In the genomic region with DNA sequence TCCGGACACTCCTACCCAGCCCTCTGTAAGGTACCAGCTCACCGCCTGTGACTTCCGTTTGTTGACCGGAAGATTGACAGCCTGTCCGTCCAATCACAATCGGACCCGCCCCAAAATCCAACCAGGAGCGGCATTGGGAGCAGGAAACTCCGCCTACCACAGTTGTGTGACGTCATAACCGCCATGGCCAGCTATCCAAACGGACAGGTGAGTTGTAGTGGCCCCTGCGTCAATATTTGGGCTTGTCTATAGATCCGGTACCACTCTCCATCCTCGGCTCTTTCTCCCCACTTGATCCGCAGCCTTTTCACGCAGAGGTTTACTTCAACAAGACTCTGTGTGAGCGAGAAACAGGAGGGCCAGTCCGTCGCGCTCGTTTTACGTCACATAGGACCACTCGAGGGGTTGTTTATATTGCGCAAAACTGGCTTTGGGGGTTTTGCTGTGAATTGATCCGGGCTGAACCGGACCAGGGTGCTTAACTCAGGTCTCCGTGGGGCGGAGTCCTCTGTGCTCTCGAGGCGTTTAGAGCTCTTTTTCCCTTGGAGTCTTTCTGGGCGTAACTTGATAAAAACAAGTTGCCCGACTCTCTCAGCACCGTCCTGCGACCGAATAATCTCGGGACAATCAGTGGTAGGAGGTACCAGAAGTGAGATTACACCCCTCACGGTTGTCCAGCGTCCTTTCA, we compare ENCODE assay signal across 8 mouse cellular contexts. TPM values are rescaled to one million over a fixed set of nuclear protein-coding genes. Genes with fewer than 3 reads are reported as not detected.
DNase-seq lines count a peak whose midpoint lies in the region; ATAC-seq and TF ChIP-seq lines count a peak whose summit lies in the region.

No protein-coding gene starts in this region.

- peak overlapping the region; percentile 65 for H3K27ac ChIP-seq in heart, embryonic 12.5 days (ENCODE audit: poor library complexity, severe bottlenecking)
- peak overlapping the region; percentile 74 for H3K27ac ChIP-seq in kidney, postnatal 0 days
- peak overlapping the region; percentile 85 for H3K27ac ChIP-seq in liver, embryonic 11.5 days (ENCODE audit: low read depth, low read length)
- peak overlapping the region; percentile 66 for H3K27ac ChIP-seq in stomach, embryonic 14.5 days (ENCODE audit: low read length)

- under 1% methylated on average over 39 of the region's 39 CpGs for WGBS in heart, embryonic 12.5 days
- WGBS in kidney, postnatal 0 days = under 1% methylated on average over 39 of the region's 39 CpGs
- under 1% methylated on average over 39 of the region's 39 CpGs for WGBS in liver, embryonic 11.5 days
- under 1% methylated on average over 39 of the region's 39 CpGs for WGBS in stomach, embryonic 14.5 days

- peaks cover 44% of the 10 kb centered on the region for H3K79me2 ChIP-seq in C2C12 (ENCODE audit: control insufficient read depth, insufficient read depth)

- peak; percentile 100 for DNase-seq in brain, embryonic 14.5 days (ENCODE audit: low read depth)
- DNase-seq in kidney, postnatal 0 days (ENCODE audit: low spot score) = peak; percentile 96
- peak; percentile 100 for DNase-seq in liver, embryonic 11.5 days (ENCODE audit: low spot score)
- peak; percentile 99 for DNase-seq in naive thymus-derived CD4-positive, alpha-beta T cell, adult 2 months (ENCODE audit: low read depth)

- no peak for TF ChIP-seq POLR2A in brain, embryonic 14.5 days (IDR thresholded peaks at IDR 0.05; ENCODE audit: borderline replicate concordance, extremely low read depth, insufficient read depth, insufficient read length, poor library complexity, severe bottlenecking)

- peaks cover 12% of the 10 kb centered on the region for H3K79me3 ChIP-seq in C2C12 (ENCODE audit: low read depth)

- H3K4me1 ChIP-seq in erythroblast, embryonic 14.5 days (ENCODE audit: control insufficient read depth) = peaks cover 56% of the 10 kb centered on the region
- peaks cover 10% of the 10 kb centered on the region for H3K4me1 ChIP-seq in heart, embryonic 12.5 days (replicated peaks)
- peaks cover 8% of the 10 kb centered on the region; the same call in 1 of the 2 replicates for H3K4me1 ChIP-seq in kidney, postnatal 0 days (replicated peaks; ENCODE audit: insufficient read depth, low read length)
- peaks cover 13% of the 10 kb centered on the region for H3K4me1 ChIP-seq in liver, embryonic 11.5 days (replicated peaks; ENCODE audit: control insufficient read depth, insufficient read depth, low read length)
- peaks cover 9% of the 10 kb centered on the region; the same call in 1 of the 2 replicates for H3K4me1 ChIP-seq in stomach, embryonic 14.5 days (ENCODE audit: control insufficient read depth, insufficient read depth, low read length)

- peak overlapping the region; percentile 70 for H3K9ac ChIP-seq in heart, embryonic 12.5 days
- H3K9ac ChIP-seq in kidney, postnatal 0 days (ENCODE audit: low read depth, low read length) = peak overlapping the region; percentile 70
- H3K9ac ChIP-seq in liver, embryonic 11.5 days (ENCODE audit: low read depth, low read length) = peak overlapping the region; percentile 77
- H3K9ac ChIP-seq in stomach, embryonic 14.5 days (replicated peaks; ENCODE audit: low read depth, low read length) = peak overlapping the region; percentile 65

- no peak for TF ChIP-seq CTCF in C2C12 (IDR thresholded peaks at IDR 0.05; ENCODE audit: control insufficient read depth, insufficient read depth, insufficient read length)
- no peak for TF ChIP-seq CTCF in brain, embryonic 14.5 days (IDR thresholded peaks at IDR 0.05; ENCODE audit: borderline replicate concordance, extremely low read depth, insufficient read depth, insufficient read length)
- no peak for TF ChIP-seq CTCF in kidney, postnatal 0 days (IDR thresholded peaks at IDR 0.05; ENCODE audit: low read depth)

- no peaks in the 10 kb centered on the region for H3K27me3 ChIP-seq in C2C12 (ENCODE audit: control insufficient read depth, insufficient read depth, insufficient read length)
- peaks cover 2% of the 10 kb centered on the region; the same call in 1 of the 2 replicates for H3K27me3 ChIP-seq in erythroblast, embryonic 14.5 days (ENCODE audit: control insufficient read depth)
- H3K27me3 ChIP-seq in heart, embryonic 12.5 days (replicated peaks) = no peaks in the 10 kb centered on the region
- H3K27me3 ChIP-seq in kidney, postnatal 0 days (ENCODE audit: insufficient read depth, low read length) = no peaks in the 10 kb centered on the region
- no peaks in the 10 kb centered on the region for H3K27me3 ChIP-seq in liver, embryonic 11.5 days (replicated peaks; ENCODE audit: control insufficient read depth, insufficient read depth, low read length)
- H3K27me3 ChIP-seq in stomach, embryonic 14.5 days (ENCODE audit: control insufficient read depth, insufficient read depth, low read length) = no peaks in the 10 kb centered on the region

- H3ac ChIP-seq in C2C12 (ENCODE audit: control insufficient read depth, insufficient read length, low read depth) = peak overlapping the region; percentile 65

- no peaks in the 10 kb centered on the region for H3K36me3 ChIP-seq in C2C12 (ENCODE audit: control insufficient read depth, insufficient read depth)
- peaks cover 14% of the 10 kb centered on the region for H3K36me3 ChIP-seq in erythroblast, embryonic 14.5 days (ENCODE audit: control insufficient read depth)
- no peaks in the 10 kb centered on the region for H3K36me3 ChIP-seq in heart, embryonic 12.5 days
- 0 out of 2 replicates have a peak, but pooled peaks cover 2% of the 10 kb centered on the region for H3K36me3 ChIP-seq in kidney, postnatal 0 days (ENCODE audit: insufficient read depth, low read length)
- no peaks in the 10 kb centered on the region for H3K36me3 ChIP-seq in liver, embryonic 11.5 days (ENCODE audit: control insufficient read depth, insufficient read depth, low read length)
- H3K36me3 ChIP-seq in stomach, embryonic 14.5 days (ENCODE audit: control insufficient read depth, insufficient read depth, low read length) = no peaks in the 10 kb centered on the region

- peaks cover 4% of the 10 kb centered on the region for H3K9me3 ChIP-seq in erythroblast, embryonic 14.5 days (ENCODE audit: control insufficient read depth, low read length)
- peaks cover 6% of the 10 kb centered on the region for H3K9me3 ChIP-seq in heart, embryonic 12.5 days (replicated peaks)
- H3K9me3 ChIP-seq in kidney, postnatal 0 days (replicated peaks; ENCODE audit: low read length) = no peaks in the 10 kb centered on the region
- H3K9me3 ChIP-seq in liver, embryonic 11.5 days (ENCODE audit: control insufficient read depth, low read length) = peaks cover 2% of the 10 kb centered on the region; the same call in 1 of the 2 replicates
- no peaks in the 10 kb centered on the region for H3K9me3 ChIP-seq in stomach, embryonic 14.5 days (ENCODE audit: control insufficient read depth, low read depth, low read length)

- ATAC-seq in heart, embryonic 12.5 days (ENCODE audit: insufficient number of reproducible peaks, low FRiP score) = peak; percentile 96
- ATAC-seq in kidney, postnatal 0 days (replicated peaks; ENCODE audit: low FRiP score, low read depth) = peak; percentile 94
- peak; percentile 94 for ATAC-seq in liver, embryonic 11.5 days (replicated peaks; ENCODE audit: low FRiP score)
- ATAC-seq in stomach, embryonic 14.5 days (ENCODE audit: insufficient number of reproducible peaks, insufficient read depth, low FRiP score, low read depth) = peak; percentile 94

- H3K4me3 ChIP-seq in C2C12 (ENCODE audit: insufficient read depth, poor library complexity, severe bottlenecking) = peak overlapping the region; percentile 63
- peak overlapping the region; percentile 87 for H3K4me3 ChIP-seq in erythroblast, embryonic 14.5 days (replicated peaks)
- peak overlapping the region; percentile 78 for H3K4me3 ChIP-seq in heart, embryonic 12.5 days
- peak overlapping the region; percentile 82 for H3K4me3 ChIP-seq in kidney, postnatal 0 days (replicated peaks; ENCODE audit: low read depth, low read length)
- peak overlapping the region; percentile 83 for H3K4me3 ChIP-seq in liver, embryonic 11.5 days (ENCODE audit: low read depth, low read length)
- peak overlapping the region; percentile 87 for H3K4me3 ChIP-seq in stomach, embryonic 14.5 days (ENCODE audit: low read depth, low read length)

- peak overlapping the region; percentile 85 for H3K4me2 ChIP-seq in heart, embryonic 12.5 days
- H3K4me2 ChIP-seq in kidney, postnatal 0 days (ENCODE audit: low read length) = peak overlapping the region; percentile 78
- peak overlapping the region; percentile 82 for H3K4me2 ChIP-seq in liver, embryonic 11.5 days
- peak overlapping the region; percentile 82 for H3K4me2 ChIP-seq in stomach, embryonic 14.5 days (replicated peaks; ENCODE audit: low read depth, low read length)

TF ChIP-seq in C2C12, 6 proteins besides CTCF, POLR2A, EP300 and RAD21:
- TF ChIP-seq CEBPB (IDR thresholded peaks at IDR 0.05; ENCODE audit: low read depth) = peak; percentile 72
- no peak for TF ChIP-seq MYOG (IDR thresholded peaks at IDR 0.05; ENCODE audit: control insufficient read depth, extremely low read depth, insufficient read length)

RNA-seq across cellular contexts. Expression of gene Pef1, which starts 5.2 kb away (rescaled TPM):
- polyA plus RNA-seq in C2C12 (2012; fragmentation: generic; extraction: Trizol) = 49.7 TPM
- polyA plus RNA-seq in brain, embryonic 14.5 days (2012; rRNA removed) = 59.7 and 71.4 TPM in 2 replicates
- polyA plus RNA-seq in erythroblast, embryonic 14.5 days (2012) = 3.1 and 3.8 TPM in 2 replicates
- 54.3 and 58.3 TPM in 2 replicates for polyA plus RNA-seq in heart, embryonic 12.5 days (2016; fragmentation: Nextera tagmentation; extraction: Ambion mirVana)
- polyA plus RNA-seq in kidney, postnatal 0 days (2015; fragmentation: Nextera tagmentation; extraction: Ambion mirVana) = 73.6 and 77.6 TPM in 2 replicates
- 56.8 and 58.1 TPM in 2 replicates for polyA plus RNA-seq in liver, embryonic 11.5 days (2014; fragmentation: Nextera tagmentation; extraction: Ambion mirVana)
- polyA plus RNA-seq in stomach, embryonic 14.5 days (2014; fragmentation: Nextera tagmentation; extraction: Ambion mirVana) = 66.9 and 74.3 TPM in 2 replicates

RNA-seq across cellular contexts. Expression of gene Hcrtr1, which starts 31.6 kb away (rescaled TPM):
- not detected for polyA plus RNA-seq in C2C12 (2012; fragmentation: generic; extraction: Trizol)
- 1.4 and 2.0 TPM in 2 replicates for polyA plus RNA-seq in brain, embryonic 14.5 days (2012; rRNA removed)
- polyA plus RNA-seq in erythroblast, embryonic 14.5 days (2012) = not detected in 2 replicates
- not detected in 2 replicates for polyA plus RNA-seq in heart, embryonic 12.5 days (2016; fragmentation: Nextera tagmentation; extraction: Ambion mirVana)
- 0.36 and 0.46 TPM in 2 replicates for polyA plus RNA-seq in kidney, postnatal 0 days (2015; fragmentation: Nextera tagmentation; extraction: Ambion mirVana)
- 0.12 and 0.30 TPM in 2 replicates for polyA plus RNA-seq in liver, embryonic 11.5 days (2014; fragmentation: Nextera tagmentation; extraction: Ambion mirVana)
- 0.26 and 0.41 TPM in 2 replicates for polyA plus RNA-seq in stomach, embryonic 14.5 days (2014; fragmentation: Nextera tagmentation; extraction: Ambion mirVana)

RNA-seq across cellular contexts. Expression of gene Col16a1, which starts 59.9 kb away (rescaled TPM):
- 7.5 TPM for polyA plus RNA-seq in C2C12 (2012; fragmentation: generic; extraction: Trizol)
- polyA plus RNA-seq in brain, embryonic 14.5 days (2012; rRNA removed) = 16.7 and 17.1 TPM in 2 replicates
- not detected in 2 replicates for polyA plus RNA-seq in erythroblast, embryonic 14.5 days (2012)
- polyA plus RNA-seq in heart, embryonic 12.5 days (2016; fragmentation: Nextera tagmentation; extraction: Ambion mirVana) = 35.8 and 37.9 TPM in 2 replicates
- polyA plus RNA-seq in kidney, postnatal 0 days (2015; fragmentation: Nextera tagmentation; extraction: Ambion mirVana) = 38.6 TPM in 2 replicates
- polyA plus RNA-seq in liver, embryonic 11.5 days (2014; fragmentation: Nextera tagmentation; extraction: Ambion mirVana) = 4.2 and 6.0 TPM in 2 replicates
- 80.0 and 95.1 TPM in 2 replicates for polyA plus RNA-seq in stomach, embryonic 14.5 days (2014; fragmentation: Nextera tagmentation; extraction: Ambion mirVana)

Comparison
In these comparisons a context has a peak if more than half of its experiments do, and no peak if none do; other contexts are left out.
1. Peak in every context shown above with its lines: DNase-seq, ATAC-seq, H3K4me3 ChIP-seq and H3K27ac ChIP-seq.
2. RNA of gene Pef1, which starts 5.2 kb away (polyA plus RNA-seq): 66.9 to 74.3 TPM in stomach, embryonic 14.5 days, 73.6 to 77.6 TPM in kidney, postnatal 0 days, 59.7 to 71.4 TPM in brain, embryonic 14.5 days, 56.8 to 58.1 TPM in liver, embryonic 11.5 days, 54.3 to 58.3 TPM in heart, embryonic 12.5 days and 49.7 TPM in C2C12 (single experiment); 3.1 to 3.8 TPM in erythroblast, embryonic 14.5 days; every median in the first group is over 10 times any median in the second.